Mouse (Mus musculus) megakaryocyte, embryonic 14.5 days (primary cell): ENCODE data around the gene Ms4a5.

Experiments
- FLI1 ChIP-seq: IDR thresholded peaks from 2 replicates; pipeline ENCODE4 v1.6.1; 2012; ENCODE audit warnings: low read length, inconsistent platforms, mixed read lengths
- GATA1 ChIP-seq: IDR thresholded peaks from 3 replicates; pipeline ENCODE4 v1.6.1; 2012; ENCODE audit warnings: mixed read lengths, low read length, inconsistent platforms, borderline replicate concordance

- TF ChIP-seq GATA1 (no peak), FLI1 (no peak)
These were observed 3.5 kb downstream of the Ms4a5 start for GRCm38 (mm10) chr19:11280223-11280622.
